Mouse (Mus musculus): ENCODE data around the gene Kidins220. TPM values are rescaled to one million over a fixed set of nuclear protein-coding genes. Genes with fewer than 3 reads are reported as not detected.

The Kidins220 gene
- polyA plus RNA-seq, 1 experiment from 2014 or later, result 121 TPM

DNA sequence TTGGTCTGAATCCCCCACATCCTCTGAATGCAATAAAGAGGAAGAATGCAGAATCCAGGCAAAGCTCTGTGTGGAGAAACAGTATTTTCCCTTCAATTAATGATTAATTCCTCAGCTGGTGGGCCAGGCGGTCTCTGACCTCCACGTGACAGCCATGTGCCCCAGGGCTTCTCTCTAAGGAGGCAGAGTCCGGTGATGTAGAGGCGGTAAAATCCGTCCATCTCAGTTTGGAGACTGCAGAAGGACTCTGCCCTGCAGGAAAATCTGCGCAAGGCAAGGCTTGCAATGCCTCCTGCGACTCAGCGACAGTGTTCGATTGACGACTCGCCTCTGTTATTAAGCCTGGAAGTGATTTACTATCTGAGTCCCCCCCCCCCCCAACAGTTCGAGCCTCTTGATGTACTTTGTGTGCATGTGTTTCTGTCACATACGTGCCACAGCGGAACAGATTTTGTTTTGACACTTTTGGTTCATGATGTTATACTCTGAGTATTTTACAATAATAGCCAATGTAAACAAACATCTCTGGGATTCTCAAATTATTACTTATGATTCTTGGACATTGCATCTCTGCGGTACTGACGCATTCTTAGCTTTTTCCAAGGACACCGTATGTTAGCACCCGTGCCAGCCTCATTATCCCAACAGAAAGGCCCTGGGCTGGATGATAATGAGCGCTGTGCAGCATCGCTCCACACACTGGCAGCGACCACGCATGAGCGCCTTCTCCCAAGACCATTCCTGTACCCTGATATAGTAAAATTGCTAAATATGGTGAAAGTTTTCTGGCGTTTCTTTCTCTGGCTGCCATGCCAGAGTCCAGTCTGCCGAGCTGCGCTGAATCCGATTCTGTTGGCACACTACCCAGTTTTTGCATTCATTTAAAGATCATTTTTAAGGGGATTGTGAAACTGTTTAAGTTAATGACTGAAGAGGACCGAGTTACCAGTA, 122.8 kb downstream of the Kidins220 start:
- H3K4me1 ChIP-seq (replicated peaks), result peaks cover 71% of the 10 kb centered on the region

DNA sequence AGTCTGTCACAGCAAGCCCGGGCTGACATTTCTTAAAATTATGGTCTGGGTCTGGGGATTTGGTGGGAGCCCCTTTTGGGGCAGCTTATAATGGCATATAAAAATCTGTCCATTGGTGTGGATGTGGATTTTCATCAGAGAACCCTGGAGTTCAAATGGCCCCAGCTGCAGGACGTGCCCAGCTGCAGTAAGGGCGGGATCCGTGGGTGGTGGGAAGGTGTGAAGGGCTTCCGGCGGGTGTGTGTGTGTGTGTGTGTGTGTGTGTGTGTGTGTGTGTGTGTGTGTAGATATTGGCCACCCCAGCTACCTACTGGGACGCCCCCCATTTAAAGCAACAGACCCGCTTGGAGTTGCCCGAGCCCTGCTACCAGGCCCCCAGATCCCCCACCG, 123.4 kb downstream of the Kidins220 start:
- WGBS, result under 1% methylated on average over 8 of the region's 10 CpGs
- Histone ChIP-seq H3K27me3 (peaks cover 4% of the 10 kb centered on the region; the same call in 1 of the 2 replicates), H3K9ac (peak overlapping the region; percentile 90), H3K36me3 (no peaks in the 10 kb centered on the region), H3K9me3 (no peaks in the 10 kb centered on the region), H3K4me3 (peak overlapping the region; percentile 78), H3K4me2 (peak overlapping the region; percentile 95), H3K4me1 (replicated peaks) (peaks cover 65% of the 10 kb centered on the region), H3K27ac (peak overlapping the region; percentile 95)
- no peak; the same call in 1 of the 2 replicates for ATAC-seq (ENCODE audit: low FRiP score)

More for the DNA sequence above, 122.8 kb downstream of the Kidins220 start:
- no peaks in the 10 kb centered on the region for H3K36me3 ChIP-seq
- H3K4me3 ChIP-seq, result peak overlapping the region; percentile 78
- H3K4me2 ChIP-seq, result peak overlapping the region; percentile 95
- no peaks in the 10 kb centered on the region for H3K9me3 ChIP-seq
- ATAC-seq (ENCODE audit: low FRiP score), result no peak
- H3K27ac ChIP-seq, result peak overlapping the region; percentile 95
- peaks cover 9% of the 10 kb centered on the region; the same call in 1 of the 2 replicates for H3K27me3 ChIP-seq
- peak overlapping the region; percentile 90 for H3K9ac ChIP-seq
- WGBS, result 2% methylated on average over 28 of the region's 28 CpGs

DNA sequence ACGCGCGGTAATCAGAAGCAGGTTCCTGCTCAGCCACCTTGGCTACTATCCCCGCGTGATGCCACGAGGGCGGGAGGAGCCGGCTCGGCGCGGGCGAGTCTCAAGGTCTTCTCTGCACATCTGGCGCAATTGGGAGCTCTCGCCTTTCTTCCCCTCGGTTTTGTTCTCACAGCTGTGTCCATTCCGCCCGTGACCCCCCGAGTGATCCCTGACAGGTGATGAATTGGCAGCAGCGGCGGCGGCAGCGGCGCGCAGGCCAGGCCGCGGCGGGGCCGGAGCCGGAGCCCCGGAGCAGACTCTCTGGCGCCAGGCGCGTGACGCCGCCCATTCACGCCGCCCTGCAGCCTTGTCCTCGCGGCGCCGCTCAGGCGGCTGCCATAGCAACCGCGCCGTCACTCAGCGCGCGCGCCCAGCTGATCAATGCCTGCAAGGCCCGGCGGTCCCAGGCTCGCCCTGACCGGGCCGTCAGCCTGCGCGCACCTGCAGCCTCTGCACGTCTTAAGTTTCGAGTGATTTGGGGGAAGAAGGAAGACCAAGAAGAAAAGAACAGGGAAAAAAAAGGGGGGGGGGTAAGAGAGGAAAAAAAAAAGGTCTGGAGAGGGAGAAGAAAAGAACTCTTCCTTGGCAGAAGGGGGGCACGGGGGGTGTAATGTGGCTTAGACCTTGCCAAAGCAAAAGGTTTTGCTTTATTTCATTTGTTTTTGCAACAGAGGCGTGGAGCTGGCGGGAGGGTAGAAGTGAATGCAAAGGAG, 124.0 kb downstream of the Kidins220 start:
- H3K4me1 ChIP-seq (replicated peaks), result peaks cover 60% of the 10 kb centered on the region

DNA sequence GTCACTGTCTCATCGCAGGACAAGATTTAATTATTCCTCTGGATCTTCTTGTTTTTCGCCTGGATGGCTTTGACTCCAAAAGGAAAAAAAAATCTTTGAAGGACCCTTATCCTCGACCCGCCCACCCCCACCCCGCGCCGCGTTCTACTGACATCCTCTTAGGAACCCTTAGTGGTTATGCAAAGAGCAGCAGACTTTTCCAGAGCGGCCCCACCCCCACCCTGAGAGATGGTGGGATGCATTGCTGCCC, 124.5 kb downstream of the Kidins220 start:
- ATAC-seq (ENCODE audit: low FRiP score), result no peak
- peaks cover 3% of the 10 kb centered on the region; the same call in 1 of the 2 replicates for H3K27me3 ChIP-seq
- peak overlapping the region; percentile 95 for H3K4me2 ChIP-seq
- H3K4me3 ChIP-seq, result peak overlapping the region; percentile 78
- peak overlapping the region; percentile 90 for H3K9ac ChIP-seq
- no peaks in the 10 kb centered on the region for H3K9me3 ChIP-seq
- 2% methylated on average over 9 of the region's 9 CpGs for WGBS
- peaks cover 57% of the 10 kb centered on the region for H3K4me1 ChIP-seq (replicated peaks)
- H3K36me3 ChIP-seq, result no peaks in the 10 kb centered on the region
- H3K27ac ChIP-seq, result peak overlapping the region; percentile 95

More for the DNA sequence above, 124.0 kb downstream of the Kidins220 start:
- Histone ChIP-seq H3K4me3 (peak overlapping the region; percentile 78), H3K9me3 (no peaks in the 10 kb centered on the region), H3K27ac (peak overlapping the region; percentile 95), H3K4me2 (peak overlapping the region; percentile 95), H3K9ac (peak overlapping the region; percentile 90), H3K36me3 (no peaks in the 10 kb centered on the region), H3K27me3 (peaks cover 3% of the 10 kb centered on the region; the same call in 1 of the 2 replicates)
- under 1% methylated on average over 58 of the region's 61 CpGs for WGBS
- ATAC-seq (ENCODE audit: low FRiP score), result peak; percentile 73

DNA sequence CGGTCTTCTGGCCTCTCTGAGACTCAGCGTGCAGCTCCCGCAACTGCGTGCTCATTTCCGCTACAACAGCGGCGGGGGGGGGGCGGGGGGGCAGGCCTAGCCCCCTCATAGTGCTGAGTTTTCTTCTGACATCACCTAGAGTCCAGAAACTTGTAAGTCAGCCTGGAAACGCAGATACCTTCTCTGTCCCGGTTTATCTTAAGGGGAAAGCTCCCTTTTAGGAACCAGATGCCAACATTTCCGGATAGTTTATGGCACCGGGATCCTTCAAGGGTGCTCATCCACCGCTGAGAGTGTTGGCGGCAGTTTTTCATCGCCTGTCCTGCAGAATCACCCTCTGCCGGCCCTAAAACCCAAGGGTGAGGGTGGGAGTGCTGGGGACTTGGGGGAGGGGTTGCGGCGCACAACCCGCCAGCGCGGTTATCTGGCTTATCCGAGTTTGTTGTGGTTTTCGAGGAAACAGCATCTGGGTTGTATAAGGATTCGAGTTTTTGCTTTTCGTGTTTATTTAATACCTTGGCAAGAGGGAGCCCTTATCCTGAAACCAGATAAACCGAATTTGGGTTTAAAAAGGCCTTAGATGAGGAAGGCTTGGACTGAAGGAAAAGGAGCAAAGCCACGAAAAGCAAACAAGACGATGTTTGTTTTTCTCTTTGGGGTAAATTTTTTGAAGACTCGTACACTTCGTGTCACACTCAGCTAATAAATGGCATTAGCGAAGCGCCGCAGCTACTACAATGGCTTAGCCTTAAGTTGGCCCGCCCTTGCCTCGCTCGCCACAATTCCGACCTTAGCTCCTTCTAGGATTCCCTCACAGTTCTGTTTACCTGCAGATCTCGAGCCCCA, 125.1 kb downstream of the Kidins220 start:
- WGBS, result under 1% methylated on average over 38 of the region's 38 CpGs
- peak overlapping the region; percentile 78 for H3K4me3 ChIP-seq
- H3K36me3 ChIP-seq, result no peaks in the 10 kb centered on the region
- peak overlapping the region; percentile 95 for H3K27ac ChIP-seq
- H3K9ac ChIP-seq, result peak overlapping the region; percentile 90
- H3K9me3 ChIP-seq, result no peaks in the 10 kb centered on the region
- peak overlapping the region; percentile 95 for H3K4me2 ChIP-seq
- peaks cover 3% of the 10 kb centered on the region; the same call in 1 of the 2 replicates for H3K27me3 ChIP-seq
- H3K4me1 ChIP-seq (replicated peaks), result peaks cover 51% of the 10 kb centered on the region
- no peak for ATAC-seq (ENCODE audit: low FRiP score)

DNA sequence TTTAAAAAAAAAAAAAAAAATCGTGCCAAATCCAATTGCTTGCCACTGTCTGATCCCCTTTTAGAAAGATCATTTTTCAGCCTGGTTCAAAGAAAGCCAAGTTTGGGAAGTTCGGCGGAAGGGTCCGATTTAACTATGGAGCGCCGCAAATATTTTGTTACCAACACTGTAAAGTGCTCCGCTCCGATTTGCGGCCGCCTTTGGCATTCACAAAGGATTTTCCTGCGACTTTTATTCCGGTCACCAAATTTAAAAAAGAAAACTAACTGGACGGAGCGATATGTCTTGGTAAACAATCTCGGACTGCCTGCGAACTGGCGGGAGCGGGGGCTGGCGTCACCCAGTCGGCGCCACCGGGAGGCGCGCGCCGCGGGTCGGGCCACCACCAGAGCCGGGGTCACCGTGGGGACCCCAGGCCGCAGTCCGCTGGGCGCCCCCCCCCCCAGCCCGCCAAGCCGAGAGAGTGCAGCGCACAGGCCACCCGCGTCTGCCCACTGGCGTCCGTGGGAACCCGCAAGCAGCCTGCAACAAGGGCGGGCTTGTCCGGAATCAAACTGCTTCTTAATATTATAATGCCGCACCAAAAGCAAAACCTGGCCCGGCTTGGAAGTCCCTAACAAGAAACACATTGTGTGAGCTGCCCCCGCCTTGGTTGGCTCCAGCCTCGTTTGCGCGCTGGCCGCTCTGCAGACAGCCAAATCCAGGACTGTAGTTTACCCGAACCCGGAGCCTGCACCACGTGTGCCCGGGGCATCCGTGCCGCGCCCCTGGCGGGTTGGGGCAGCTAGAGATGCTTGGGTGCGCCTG, 125.9 kb downstream of the Kidins220 start:
- Histone ChIP-seq H3K9me3 (no peaks in the 10 kb centered on the region), H3K27me3 (peaks cover 3% of the 10 kb centered on the region; the same call in 1 of the 2 replicates), H3K4me1 (replicated peaks) (peaks cover 47% of the 10 kb centered on the region), H3K9ac (peak overlapping the region; percentile 90), H3K4me3 (peak overlapping the region; percentile 78), H3K4me2 (peak overlapping the region; percentile 95), H3K27ac (peak overlapping the region; percentile 95), H3K36me3 (no peaks in the 10 kb centered on the region)
- ATAC-seq (ENCODE audit: low FRiP score), result no peak
- under 1% methylated on average over 59 of the region's 59 CpGs for WGBS

DNA sequence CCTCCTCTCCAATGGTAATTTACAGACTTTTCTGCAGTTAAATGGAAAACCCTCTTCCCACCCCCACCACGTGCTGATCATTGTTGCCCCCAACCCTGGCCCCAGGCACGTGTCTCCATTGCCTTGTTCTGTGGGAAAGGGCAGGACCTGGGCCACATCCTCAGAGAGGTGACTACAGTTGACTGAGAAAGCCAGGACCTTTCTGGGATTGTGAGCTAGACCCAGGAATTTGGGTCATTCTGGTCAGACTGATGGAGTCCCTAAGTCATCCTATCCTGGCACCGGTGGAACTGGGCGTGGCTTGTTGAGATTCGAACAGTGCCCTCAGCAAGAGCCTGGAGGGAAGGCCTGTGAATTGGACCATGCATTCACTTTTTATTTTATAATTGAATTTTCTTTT, 126.7 kb downstream of the Kidins220 start:
- no peak overlapping the region for H3K9ac ChIP-seq
- H3K4me1 ChIP-seq (replicated peaks), result peaks cover 47% of the 10 kb centered on the region
- peak overlapping the region; percentile 95 for H3K27ac ChIP-seq
- H3K4me2 ChIP-seq, result peak overlapping the region; percentile 95
- peaks cover 3% of the 10 kb centered on the region; the same call in 1 of the 2 replicates for H3K27me3 ChIP-seq
- 15% methylated on average over 5 of the region's 5 CpGs for WGBS
- H3K36me3 ChIP-seq, result no peaks in the 10 kb centered on the region
- H3K9me3 ChIP-seq, result no peaks in the 10 kb centered on the region
- H3K4me3 ChIP-seq, result no peak overlapping the region
- ATAC-seq (ENCODE audit: low FRiP score), result no peak

DNA sequence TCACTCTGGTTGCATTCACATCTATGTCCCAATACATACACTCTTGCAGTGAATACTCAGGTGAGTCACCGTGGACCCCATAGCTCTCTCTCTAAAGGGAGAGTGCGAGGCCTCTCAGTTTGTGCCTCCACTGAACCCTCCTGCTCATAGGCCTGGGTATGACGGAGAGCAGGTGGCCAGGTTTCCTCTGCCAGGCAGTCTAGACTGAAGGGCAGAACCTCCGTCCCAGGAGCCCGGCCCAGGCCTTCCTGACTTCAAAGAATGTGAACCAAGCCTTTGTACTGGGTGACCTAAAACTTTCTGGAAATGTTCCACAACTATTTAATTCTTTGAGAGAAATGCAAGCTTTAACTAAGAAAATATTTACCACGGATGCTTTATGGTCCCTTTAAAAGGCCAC, 129.2 kb downstream of the Kidins220 start:
- no peak overlapping the region for H3K4me3 ChIP-seq
- no peak overlapping the region for H3K4me2 ChIP-seq
- H3K27ac ChIP-seq, result no peak overlapping the region
- H3K9me3 ChIP-seq, result no peaks in the 10 kb centered on the region
- peaks cover 3% of the 10 kb centered on the region; the same call in 1 of the 2 replicates for H3K27me3 ChIP-seq
- no peaks in the 10 kb centered on the region for H3K36me3 ChIP-seq
- 77% methylated on average over 6 of the region's 6 CpGs for WGBS
- H3K4me1 ChIP-seq (replicated peaks), result peaks cover 31% of the 10 kb centered on the region
- no peak overlapping the region for H3K9ac ChIP-seq
- ATAC-seq (ENCODE audit: low FRiP score), result no peak

DNA sequence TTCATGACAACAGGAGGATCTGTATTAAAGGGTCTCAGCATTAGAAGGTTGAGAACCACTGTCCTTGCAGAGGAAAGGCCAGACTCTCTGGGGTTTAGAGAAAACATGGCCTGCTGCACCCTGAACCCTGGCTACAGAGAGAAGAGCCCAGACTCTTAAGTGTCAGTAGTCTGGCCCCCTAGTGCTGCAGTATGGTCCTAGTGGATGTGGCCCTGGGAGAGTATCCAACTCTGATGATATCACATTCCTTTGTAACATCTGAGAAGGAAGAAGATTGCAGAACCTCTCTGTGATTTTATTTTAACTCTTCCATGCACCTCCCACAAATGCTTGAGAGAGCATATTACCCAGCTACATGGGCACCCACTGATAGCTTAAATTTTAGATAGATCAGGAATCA, 129.8 kb downstream of the Kidins220 start:
- no peak for ATAC-seq (ENCODE audit: low FRiP score)
- no peaks in the 10 kb centered on the region for H3K9me3 ChIP-seq

DNA sequence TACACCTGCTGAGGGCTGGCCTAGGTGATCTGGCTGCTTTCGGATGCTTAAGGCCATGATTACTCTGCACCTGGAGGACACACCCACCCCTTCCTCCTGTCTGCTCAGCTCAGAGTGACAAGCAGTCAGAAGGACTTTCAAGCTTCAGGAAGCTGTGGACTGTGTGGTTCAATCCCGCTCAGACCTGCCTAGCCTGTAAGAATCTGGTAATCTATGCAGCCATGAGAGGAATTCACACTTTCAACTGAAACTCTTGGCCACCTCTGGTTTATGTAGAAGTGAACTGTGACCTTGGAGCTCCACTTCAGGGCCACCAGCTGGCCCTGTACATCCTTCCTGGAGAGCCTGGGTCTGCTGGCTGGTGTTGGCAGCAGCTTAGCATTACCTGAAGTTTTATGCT, 134.1 kb downstream of the Kidins220 start:
- no peaks in the 10 kb centered on the region for H3K9me3 ChIP-seq
- peaks cover 6% of the 10 kb centered on the region; the same call in 1 of the 2 replicates for H3K4me1 ChIP-seq (replicated peaks)
- H3K9ac ChIP-seq, result no peak overlapping the region
- H3K4me3 ChIP-seq, result no peak overlapping the region
- H3K27me3 ChIP-seq, result no peaks in the 10 kb centered on the region
- 81% methylated on average over 2 of the region's 2 CpGs for WGBS
- H3K36me3 ChIP-seq, result no peaks in the 10 kb centered on the region
- ATAC-seq (ENCODE audit: low FRiP score), result no peak
- no peak overlapping the region for H3K4me2 ChIP-seq
- H3K27ac ChIP-seq, result no peak overlapping the region

More for the DNA sequence above, 129.8 kb downstream of the Kidins220 start:
- no peaks in the 10 kb centered on the region for H3K36me3 ChIP-seq
- H3K27me3 ChIP-seq, result peaks cover 3% of the 10 kb centered on the region; the same call in 1 of the 2 replicates
- H3K4me2 ChIP-seq, result no peak overlapping the region
- H3K4me1 ChIP-seq (replicated peaks), result peaks cover 25% of the 10 kb centered on the region
- H3K27ac ChIP-seq, result no peak overlapping the region
- H3K4me3 ChIP-seq, result no peak overlapping the region
- no peak overlapping the region for H3K9ac ChIP-seq
